ENCODE assay signal across 14 mouse cellular contexts in genomic region chr5:136796917-136797316, GRCm38 (mm10).
DNase-seq lines count a peak whose midpoint lies in the region; ATAC-seq lines count a peak whose summit lies in the region.
"Had no signal": no experiment of that assay in that cellular context is flagged by ENCODE, and none has a peak within 500 bp of the region (broad histone marks: within the 10 kb centered on the region; RNA-seq: fewer than 3 reads in every experiment).

No protein-coding gene starts in this region.

- 11% methylated on average over 2 of the region's 2 CpGs for WGBS in kidney, embryonic 15.5 days
- 15% methylated on average over 2 of the region's 2 CpGs for WGBS in neural tube, embryonic 11.5 days
- WGBS in neural tube, embryonic 15.5 days: 30% methylated on average over 2 of the region's 2 CpGs
- 32% methylated on average over 2 of the region's 2 CpGs for WGBS in embryonic facial prominence, embryonic 13.5 days

- H3K9me3 ChIP-seq in kidney, embryonic 15.5 days (replicated peaks): no peaks in the 10 kb centered on the region
- no peaks in the 10 kb centered on the region for H3K9me3 ChIP-seq in neural tube, embryonic 11.5 days (ENCODE audit: control insufficient read depth, low read length)
- H3K9me3 ChIP-seq in neural tube, embryonic 15.5 days (replicated peaks): no peaks in the 10 kb centered on the region
- no peaks in the 10 kb centered on the region for H3K9me3 ChIP-seq in embryonic facial prominence, embryonic 13.5 days
- H3K9me3 ChIP-seq: stomach, embryonic 15.5 days had no signal

- H3K9ac ChIP-seq in kidney, embryonic 15.5 days: no peak overlapping the region
- no peak overlapping the region for H3K9ac ChIP-seq in neural tube, embryonic 11.5 days (ENCODE audit: low read length)
- H3K9ac ChIP-seq in neural tube, embryonic 15.5 days (replicated peaks): no peak overlapping the region
- H3K9ac ChIP-seq in embryonic facial prominence, embryonic 13.5 days: no peak overlapping the region
- H3K9ac ChIP-seq: stomach, embryonic 15.5 days had no signal

- ATAC-seq in kidney, embryonic 15.5 days (replicated peaks; ENCODE audit: low FRiP score): peak; percentile 74
- no peak for ATAC-seq in neural tube, embryonic 11.5 days (ENCODE audit: insufficient read depth, low FRiP score, low TSS enrichment)
- no peak for ATAC-seq in neural tube, embryonic 15.5 days (ENCODE audit: low FRiP score)
- ATAC-seq in embryonic facial prominence, embryonic 13.5 days (ENCODE audit: insufficient number of reproducible peaks, insufficient read depth, low FRiP score, low TSS enrichment, low read depth): no peak
- ATAC-seq: forebrain, embryonic 14.5 days had no signal

- H3K36me3 ChIP-seq in kidney, embryonic 15.5 days: no peaks in the 10 kb centered on the region
- no peaks in the 10 kb centered on the region for H3K36me3 ChIP-seq in neural tube, embryonic 11.5 days (ENCODE audit: control insufficient read depth, insufficient read depth, low read length)
- H3K36me3 ChIP-seq in neural tube, embryonic 15.5 days: no peaks in the 10 kb centered on the region
- H3K36me3 ChIP-seq in embryonic facial prominence, embryonic 13.5 days: peaks cover 31% of the 10 kb centered on the region
- H3K36me3 ChIP-seq in splenic B cell, adult 2 months (ENCODE audit: control insufficient read depth, insufficient read depth, low read length, poor library complexity, severe bottlenecking): no peaks in the 10 kb centered on the region
- H3K36me3 ChIP-seq: stomach, embryonic 15.5 days had no signal

- no peak overlapping the region for H3K4me2 ChIP-seq in kidney, embryonic 15.5 days
- no peak overlapping the region for H3K4me2 ChIP-seq in neural tube, embryonic 11.5 days (ENCODE audit: low read depth)
- no peak overlapping the region for H3K4me2 ChIP-seq in neural tube, embryonic 15.5 days
- no peak overlapping the region for H3K4me2 ChIP-seq in embryonic facial prominence, embryonic 13.5 days
- H3K4me2 ChIP-seq: stomach, embryonic 15.5 days had no signal

- peak overlapping the region; percentile 74 for H3K27ac ChIP-seq in kidney, embryonic 15.5 days
- H3K27ac ChIP-seq in neural tube, embryonic 11.5 days (ENCODE audit: low read depth, low read length): no peak overlapping the region
- H3K27ac ChIP-seq in neural tube, embryonic 15.5 days (replicated peaks): no peak overlapping the region
- H3K27ac ChIP-seq in embryonic facial prominence, embryonic 13.5 days: peak overlapping the region; percentile 5; the same call in 1 of the 2 replicates
- H3K27ac ChIP-seq: stomach, embryonic 15.5 days had no signal

- no peak for DNase-seq in kidney, adult 18-20 months
- peak; percentile 33 for DNase-seq in neural tube, embryonic 11.5 days (ENCODE audit: low spot score)
- DNase-seq in splenic B cell, adult 2 months (ENCODE audit: low read depth, low spot score): peak; percentile 34
- DNase-seq in c-Kit-positive CD71-positive TER-119-positive erythroid progenitor cells, embryonic 14.5 days (ENCODE audit: low spot score): no peak
- DNase-seq: cerebellum, adult 8-10 months; left cerebral cortex, postnatal 4 days; right cerebral cortex, postnatal 14 days; thymus, postnatal 14 days had no signal

- H3K27me3 ChIP-seq in kidney, embryonic 15.5 days: no peaks in the 10 kb centered on the region
- H3K27me3 ChIP-seq in neural tube, embryonic 11.5 days (ENCODE audit: control insufficient read depth, insufficient read depth, low read length): no peaks in the 10 kb centered on the region
- H3K27me3 ChIP-seq in neural tube, embryonic 15.5 days (replicated peaks): no peaks in the 10 kb centered on the region
- no peaks in the 10 kb centered on the region for H3K27me3 ChIP-seq in embryonic facial prominence, embryonic 13.5 days
- H3K27me3 ChIP-seq in splenic B cell, adult 2 months (ENCODE audit: control insufficient read depth, insufficient read depth, low read length, poor library complexity, severe bottlenecking): no peaks in the 10 kb centered on the region
- H3K27me3 ChIP-seq: stomach, embryonic 15.5 days had no signal

- peaks cover 10% of the 10 kb centered on the region for H3K4me1 ChIP-seq in kidney, embryonic 15.5 days
- H3K4me1 ChIP-seq in neural tube, embryonic 11.5 days (ENCODE audit: control insufficient read depth, insufficient read depth, low read length): no peaks in the 10 kb centered on the region
- 0 out of 2 replicates have a peak, but pooled peaks cover 4% of the 10 kb centered on the region for H3K4me1 ChIP-seq in neural tube, embryonic 15.5 days
- H3K4me1 ChIP-seq in embryonic facial prominence, embryonic 13.5 days: peaks cover 40% of the 10 kb centered on the region
- H3K4me1 ChIP-seq: megakaryocyte, embryonic 14.5 days had no signal

- no peak overlapping the region for H3K4me3 ChIP-seq in kidney, embryonic 15.5 days (replicated peaks)
- H3K4me3 ChIP-seq in neural tube, embryonic 11.5 days (ENCODE audit: low read depth, low read length): no peak overlapping the region
- H3K4me3 ChIP-seq in neural tube, embryonic 15.5 days (replicated peaks): no peak overlapping the region
- H3K4me3 ChIP-seq in embryonic facial prominence, embryonic 13.5 days: no peak overlapping the region
- H3K4me3 ChIP-seq: megakaryocyte, embryonic 14.5 days; stomach, embryonic 15.5 days had no signal

Comparison
In these comparisons a context has a peak if more than half of its experiments do, and no peak if none do; other contexts are left out.
1. H3K27ac ChIP-seq: peak in kidney, embryonic 15.5 days (single experiment) and embryonic facial prominence, embryonic 13.5 days (single experiment); none in neural tube, embryonic 11.5 days (single experiment) and neural tube, embryonic 15.5 days (single experiment).
2. DNase-seq: peak in neural tube, embryonic 11.5 days (single experiment) and splenic B cell, adult 2 months (single experiment); none in kidney, adult 18-20 months (single experiment) and c-Kit-positive CD71-positive TER-119-positive erythroid progenitor cells, embryonic 14.5 days (single experiment).